Mouse (Mus musculus) liver, embryonic 14.5 days (tissue): ENCODE data around the gene Phf11a.

Experiments
- CTCF ChIP-seq: IDR thresholded peaks from 2 replicates; pipeline ENCODE4 v1.5.1; 2016; ENCODE audit warnings: antibody characterized with exemption, low read depth, control low read depth
- EP300 ChIP-seq: IDR thresholded peaks from 2 replicates; pipeline ENCODE4 v1.6.1; 2016; ENCODE audit warnings: antibody characterized with exemption, low read depth

GRCm38 (mm10) chr14:59230331-59230966 lies 66.9 kb downstream of the Phf11a start:
- TF ChIP-seq EP300 (no peak), CTCF (no peak)
